Mouse (Mus musculus) lung, adult 2 months (tissue): ENCODE measurements around the gene Tmem115. TPM values are rescaled to one million over a fixed set of nuclear protein-coding genes. Genes with fewer than 3 reads are reported as not detected.
"Not testable (repeated sequence)": the region's sequence is repeated elsewhere in the genome, so short reads cannot be mapped to it uniquely, and the experiment has no call there.

Experiments
- DNase-seq: peaks from one replicate; pipeline ENCODE4 v3.0.0; 2022
- H3K4me1 ChIP-seq: fragments of 200-500 bp; 2 replicates; pipeline ENCODE4 v1.6.1; 2011; ENCODE audit warnings: low read length; ENCODE audit not compliant: control insufficient read depth, insufficient read depth
- H3K4me3 ChIP-seq: fragments of 200-500 bp; replicated peaks from 2 replicates; pipeline ENCODE3; 2011; ENCODE audit warnings: low read depth, mild to moderate bottlenecking, control low read depth, low read length; ENCODE audit errors: extremely low read depth
- CTCF ChIP-seq: fragments of 200-500 bp; IDR thresholded peaks from 2 replicates; pipeline ENCODE4 v1.5.1; 2011; ENCODE audit warnings: mild to moderate bottlenecking, low read length, control low read depth; ENCODE audit not compliant: insufficient read depth
- POLR2A ChIP-seq: fragments of 200-500 bp; IDR thresholded peaks from 2 replicates; pipeline ENCODE4 v1.6.1; 2011; ENCODE audit warnings: low read depth, mild to moderate bottlenecking, control low read depth, low read length, borderline replicate concordance; ENCODE audit errors: extremely low read depth
- WGBS: fragments of 180-500 bp; shearing (Covaris S2); methylation state at CpG from one replicate; pipeline ENCODE4 v1.1.7; 2018; 5-methylcytosine and 5-hydroxymethylcytosine counted together
- polyA plus RNA-seq: library from polyadenylated mRNA; depleted of rRNA; stranded (reverse); fragments of >200 nt; gene quantifications from 2 replicates; pipeline ENCODE4 v1.2.3, GENCODE M21; 2012

Gene Tmem115
- polyA plus RNA-seq, 1 experiment, result 57.6 TPM

DNA sequence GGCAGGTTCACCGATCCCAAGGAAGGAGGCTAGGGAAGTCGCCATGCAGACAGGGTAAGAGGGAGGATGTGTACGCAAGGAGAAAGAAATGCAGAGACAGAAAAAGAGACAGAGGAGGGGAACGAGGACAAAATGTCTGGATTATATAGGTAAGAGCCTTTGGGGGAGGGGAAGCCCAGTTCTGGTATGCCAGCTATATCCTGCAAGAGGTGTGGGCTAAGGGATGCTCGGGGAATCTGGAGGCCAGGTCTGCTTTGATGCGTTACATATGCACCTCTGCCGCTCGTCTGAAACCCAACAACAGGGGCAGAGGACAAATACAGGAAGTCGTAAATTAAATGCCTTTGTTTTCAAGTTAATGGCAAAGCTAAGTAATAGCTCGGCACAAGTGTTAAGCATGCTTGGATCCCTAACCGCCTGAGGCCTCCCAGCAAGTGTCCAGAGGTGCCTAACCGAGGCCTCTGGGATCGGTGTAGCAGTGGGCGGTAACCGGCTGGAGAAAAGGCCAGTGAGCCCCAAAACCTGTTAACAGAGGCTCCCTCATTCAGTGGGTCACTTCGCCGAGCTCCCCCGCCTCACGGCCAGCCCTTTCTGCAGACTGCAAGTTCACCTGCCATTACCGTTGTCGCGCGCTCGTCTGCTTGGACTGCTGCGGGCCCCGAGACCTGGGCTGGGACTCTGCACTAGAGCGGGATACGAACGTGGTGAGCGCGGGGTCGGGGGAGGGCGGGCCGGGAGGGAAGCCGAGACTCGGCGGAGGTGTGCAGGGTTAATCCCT is 20.0 kb downstream of the Tmem115 start:
- TF ChIP-seq CTCF (no peak), POLR2A (no peak)
- 7% methylated on average over 37 of the region's 37 CpGs for WGBS
- Histone ChIP-seq H3K4me1 (peaks cover 19% of the 10 kb centered on the region), H3K4me3 (peak overlapping the region; percentile 54)
- peak; percentile 53 for DNase-seq

DNA sequence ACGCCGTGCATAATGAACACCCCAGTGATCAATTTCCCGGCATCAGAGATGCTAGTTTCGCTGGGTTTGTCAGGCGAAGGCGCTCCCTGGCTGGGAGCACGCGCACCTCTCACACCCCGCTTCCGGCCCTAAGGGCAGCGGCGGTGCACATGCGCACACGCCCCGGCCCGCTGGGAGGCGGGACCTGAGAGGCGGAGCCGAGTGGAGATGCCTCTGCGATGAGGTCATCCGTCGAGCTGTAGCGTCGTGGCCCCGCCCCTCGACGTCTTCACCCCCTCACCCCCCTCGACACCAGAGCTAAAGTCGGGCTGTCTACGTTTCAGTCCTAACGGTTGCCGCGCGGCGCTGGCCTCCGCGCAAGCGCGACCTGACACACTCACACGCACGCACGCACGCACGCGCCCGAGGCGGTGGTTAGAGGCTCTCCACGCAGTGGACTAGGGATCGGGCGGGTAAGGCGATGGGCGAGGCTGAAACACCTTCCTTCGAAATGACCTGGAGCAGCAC is 20.6 kb downstream of the Tmem115 start:
- peak; percentile 91 for DNase-seq
- WGBS, result under 1% methylated on average over 53 of the region's 53 CpGs
- Histone ChIP-seq H3K4me1 (peaks cover 19% of the 10 kb centered on the region), H3K4me3 (peak overlapping the region; percentile 94)
- peak; percentile 86 for TF ChIP-seq POLR2A
- TF ChIP-seq CTCF, result no peak

DNA sequence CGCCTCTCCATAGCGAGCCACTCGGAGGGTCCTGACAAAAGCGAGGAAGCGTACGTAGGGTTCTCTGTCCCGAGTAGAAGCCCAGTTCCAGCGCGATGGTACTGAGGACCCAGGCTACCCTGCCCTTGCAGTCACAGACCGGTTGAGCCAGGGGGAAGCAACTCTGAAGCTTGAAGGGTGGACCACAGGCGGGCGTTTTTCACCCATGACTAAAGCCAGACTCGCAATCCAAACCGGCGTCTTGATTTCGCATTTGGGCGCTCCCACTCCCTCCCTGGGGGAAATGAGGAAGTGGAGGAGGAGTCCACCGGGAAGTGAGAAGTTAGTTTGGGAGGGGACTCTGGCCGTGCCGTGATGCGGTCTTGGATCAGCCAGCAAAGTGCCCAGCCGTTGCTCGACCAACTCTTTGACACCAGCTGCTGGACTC is 21.3 kb downstream of the Tmem115 start:
- under 1% methylated on average over 23 of the region's 23 CpGs for WGBS
- H3K4me3 ChIP-seq, result peak overlapping the region; percentile 94
- peak; percentile 73 for DNase-seq
- peaks cover 19% of the 10 kb centered on the region for H3K4me1 ChIP-seq
- TF ChIP-seq CTCF (no peak), POLR2A (peak; percentile 80; the same call in 1 of the 2 replicates)

DNA sequence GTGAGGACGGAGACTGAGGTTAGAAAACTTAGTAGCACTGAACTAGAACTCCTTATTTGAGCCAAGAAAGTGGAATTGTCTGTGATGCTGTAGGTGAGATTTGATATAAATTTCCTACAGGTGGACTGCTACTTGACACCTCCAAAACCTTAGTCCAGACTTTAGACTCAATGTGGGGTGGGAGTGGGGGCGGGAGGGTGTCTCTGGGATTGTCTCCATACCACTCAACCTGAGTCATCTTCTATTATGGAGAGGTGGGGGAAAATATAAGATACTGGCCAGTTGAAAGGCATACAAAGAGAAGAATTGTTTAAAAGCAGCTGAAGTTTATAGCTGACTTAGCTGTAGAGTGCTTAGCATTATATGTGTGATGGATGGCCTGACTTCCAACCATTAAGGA is 22.0 kb downstream of the Tmem115 start:
- no peak for TF ChIP-seq POLR2A
- no peak for TF ChIP-seq CTCF
- WGBS, result 15% methylated on average over 2 of the region's 2 CpGs
- Histone ChIP-seq H3K4me3 (peak overlapping the region; percentile 94), H3K4me1 (peaks cover 16% of the 10 kb centered on the region)
- no peak for DNase-seq

DNA sequence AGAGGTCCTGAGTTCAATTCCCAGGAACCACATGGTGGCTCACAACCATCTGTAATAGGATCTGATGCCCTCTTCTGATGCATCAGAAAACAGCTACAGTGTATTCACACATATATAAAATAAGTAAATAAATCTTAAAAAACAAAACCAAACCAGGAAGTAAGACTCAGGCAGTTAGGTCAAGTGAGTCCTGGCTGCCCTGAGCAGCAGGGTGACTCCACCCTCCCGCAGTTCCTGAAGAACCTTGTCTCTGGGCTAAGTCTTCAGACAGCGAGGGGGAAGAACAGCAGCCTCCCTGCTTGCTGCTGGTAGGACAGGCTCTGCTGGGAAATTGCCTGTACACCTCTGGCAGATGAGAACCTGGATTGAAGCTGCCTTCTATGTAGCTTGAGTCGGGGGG is 22.6 kb downstream of the Tmem115 start:
- peaks cover 11% of the 10 kb centered on the region for H3K4me1 ChIP-seq
- no peak for DNase-seq
- WGBS, result 32% methylated on average over 3 of the region's 3 CpGs
- TF ChIP-seq POLR2A, result no peak
- no peak for TF ChIP-seq CTCF
- H3K4me3 ChIP-seq, result no peak overlapping the region

DNA sequence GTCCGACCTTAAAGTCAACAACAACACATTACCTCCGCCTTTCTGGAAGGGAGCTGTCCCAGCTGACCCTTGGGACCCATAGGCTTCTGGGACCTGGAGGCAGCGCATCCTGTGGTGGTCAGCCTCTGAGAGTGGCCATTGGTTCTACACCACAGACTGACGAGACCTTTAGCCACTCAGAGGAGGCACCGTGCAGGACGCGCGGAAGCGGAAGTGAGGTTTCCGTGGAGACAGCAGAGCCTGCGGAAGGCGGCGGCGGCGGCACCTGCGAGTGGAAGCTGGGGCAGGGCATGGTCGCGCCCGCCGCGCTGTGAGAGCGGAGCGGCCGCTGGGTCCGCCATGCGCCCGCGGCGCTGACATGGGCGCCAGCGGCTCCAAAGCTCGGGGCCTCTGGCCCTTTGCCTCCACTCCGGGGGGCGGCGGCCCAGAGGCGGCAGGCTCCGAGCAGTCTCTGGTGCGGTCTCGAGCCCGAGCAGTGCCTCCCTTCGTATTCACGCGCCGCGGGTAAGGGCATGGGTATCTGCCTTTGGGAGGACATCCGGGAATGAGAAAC is 29.4 kb downstream of the Tmem115 start, which contains the start of gene Tusc2:
TSS of gene Tusc2 (plus strand) at position 227 of the 553 bp plus-strand sequence.
- DNase-seq, result peak; percentile 92
- under 1% methylated on average over 44 of the region's 46 CpGs for WGBS
- Histone ChIP-seq H3K4me3 (peak within 1 kb of the TSS; percentile 73), H3K4me1 (peaks cover 6% of the 10 kb centered on the region)
- no peak for TF ChIP-seq CTCF
- peak; percentile 82; the same call in 1 of the 2 replicates for TF ChIP-seq POLR2A

DNA sequence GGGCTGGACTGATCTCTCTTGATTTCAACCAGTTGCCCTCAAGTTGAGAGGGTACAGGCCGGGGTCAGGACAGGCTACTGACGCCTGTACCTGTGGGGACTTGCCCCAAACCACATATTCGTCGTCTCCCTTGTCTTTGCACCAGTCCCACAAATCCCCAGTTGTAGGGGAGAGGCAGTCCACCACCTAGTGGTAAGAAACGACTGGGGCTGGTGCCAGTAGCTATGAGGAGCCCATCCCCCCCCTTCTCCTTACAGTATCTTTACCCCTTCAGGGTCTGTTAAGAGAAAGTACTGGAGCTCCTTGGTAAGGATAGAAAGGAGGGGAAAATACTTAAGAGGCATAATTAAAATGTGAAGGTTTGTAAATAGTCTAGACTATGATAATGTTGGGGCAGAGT is 31.8 kb downstream of the Tmem115 start:
- not testable (repeated sequence) for DNase-seq
- H3K4me3 ChIP-seq, result peak overlapping the region; percentile 60
- WGBS, result 35% methylated on average over 5 of the region's 5 CpGs

DNA sequence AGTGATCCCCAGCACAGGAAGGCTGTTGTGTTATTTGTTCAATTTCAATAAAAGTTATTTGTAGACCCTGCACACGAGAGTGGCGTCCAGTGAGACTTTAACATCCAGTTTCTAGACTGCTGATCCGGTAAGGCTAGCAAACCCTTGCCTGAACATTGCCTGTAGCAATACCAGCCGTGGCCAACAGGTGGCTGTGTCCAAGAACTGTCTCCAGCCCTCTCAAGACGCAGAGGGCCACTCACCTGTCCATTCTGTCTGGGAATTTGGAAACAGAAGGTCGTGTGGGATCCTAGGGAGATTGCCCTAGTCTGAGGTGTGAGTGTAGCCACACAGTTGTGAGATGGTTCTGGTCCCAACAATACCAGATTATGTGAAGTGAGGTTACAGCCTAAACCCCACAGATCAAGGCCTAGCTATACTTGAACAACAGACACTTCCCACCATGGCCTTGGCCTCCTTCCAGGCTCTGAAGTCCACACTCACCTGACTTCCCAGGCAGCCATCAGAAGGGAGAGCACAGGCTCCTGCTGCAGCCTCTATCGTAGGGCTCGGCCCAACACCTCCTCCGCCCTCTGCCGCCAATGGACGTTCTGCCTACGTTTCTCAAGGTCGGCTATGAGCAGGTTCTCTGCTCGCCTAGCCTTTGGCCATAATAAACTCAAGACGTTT is 32.4 kb downstream of the Tmem115 start:
- DNase-seq, result peak; percentile 92
- peaks cover 17% of the 10 kb centered on the region for H3K4me1 ChIP-seq
- WGBS, result 29% methylated on average over 15 of the region's 15 CpGs
- peak overlapping the region; percentile 76 for H3K4me3 ChIP-seq
- peak; percentile 97 for TF ChIP-seq CTCF
- TF ChIP-seq POLR2A, result peak; percentile 59

More for the DNA sequence above, 31.8 kb downstream of the Tmem115 start:
- peaks cover 13% of the 10 kb centered on the region for H3K4me1 ChIP-seq
- TF ChIP-seq CTCF, result 0 out of 2 replicates have a peak, but pooled peaks have one; percentile 15

DNA sequence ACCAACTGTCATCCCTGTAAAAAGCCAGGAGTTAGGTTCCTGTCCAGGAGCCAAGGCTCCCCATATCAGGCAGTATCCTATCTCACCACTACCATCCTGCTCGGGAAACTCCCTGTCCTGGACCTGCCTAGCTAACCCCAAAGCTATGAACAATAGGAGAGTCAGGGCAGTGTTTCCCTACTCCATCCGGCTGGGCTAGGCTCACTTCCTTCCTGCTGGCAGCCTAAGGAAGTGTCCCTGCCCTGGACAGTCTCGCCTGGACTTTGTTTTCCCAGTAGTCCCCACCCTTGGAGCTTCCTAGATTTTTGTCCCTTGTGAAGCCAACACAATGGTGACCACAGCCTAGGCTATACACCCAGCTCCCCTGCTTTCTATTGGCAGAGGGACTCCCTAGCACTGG is 33.1 kb downstream of the Tmem115 start:
- WGBS, result 38% methylated on average over 3 of the region's 3 CpGs
- Histone ChIP-seq H3K4me1 (peaks cover 17% of the 10 kb centered on the region), H3K4me3 (peak overlapping the region; percentile 76)
- TF ChIP-seq CTCF (no peak), POLR2A (peak; percentile 51; the same call in 1 of the 2 replicates)
- DNase-seq, result peak; percentile 48
